Mouse (Mus musculus) thymus, adult 2 months (tissue): ENCODE results near the gene Usp54.

Experiments
- CTCF ChIP-seq: fragments of 200-500 bp; IDR thresholded peaks from 2 replicates; pipeline ENCODE4 v1.5.1; 2012; ENCODE audit warnings: mild to moderate bottlenecking, control low read depth, low read length, moderate library complexity, borderline replicate concordance; ENCODE audit not compliant: control insufficient read depth, poor library complexity, insufficient read depth; ENCODE audit errors: extremely low read depth
- POLR2A ChIP-seq: fragments of 200-500 bp; IDR thresholded peaks from 2 replicates; pipeline ENCODE4 v1.6.1; 2012; ENCODE audit warnings: mild to moderate bottlenecking, low read length, control low read depth, moderate library complexity; ENCODE audit not compliant: control insufficient read depth, poor library complexity, insufficient read depth; ENCODE audit errors: extremely low read depth

GRCm38 (mm10) chr14:20654690-20655421, 14.0 kb upstream of the Usp54 start:
- TF ChIP-seq POLR2A (no peak), CTCF (no peak)
